Mouse (Mus musculus) ES-E14 (cell line): ENCODE results near the gene Ifna16. TPM values are rescaled to one million over a fixed set of nuclear protein-coding genes. Genes with fewer than 3 reads are reported as not detected.

ENCODE experiments used
- DNase-seq: peaks from one replicate; pipeline ENCODE4 v3.0.0-alpha.2; 2013; ENCODE audit warnings: low read depth, low spot score
- H3K27ac ChIP-seq: 2 replicates; pipeline ENCODE4 v1.5.1; 2012; ENCODE audit warnings: low read depth, mild to moderate bottlenecking, low read length, moderate library complexity, mixed read lengths; ENCODE audit not compliant: poor library complexity, insufficient read depth, severe bottlenecking
- H3K36me3 ChIP-seq: 2 replicates; pipeline ENCODE4 v1.6.1; 2012; ENCODE audit warnings: mild to moderate bottlenecking, low read length, moderate library complexity, mixed read lengths; ENCODE audit not compliant: control insufficient read depth, poor library complexity, insufficient read depth, severe bottlenecking
- H3K4me1 ChIP-seq, 2 experiments: fragments of 150-350 bp in 1 of 2; sonication (generic) in 1 of 2; 2 replicates each; pipeline ENCODE4 v1.6.1; 2012; ENCODE audit warnings: low read length in 2 of 2, mild to moderate bottlenecking in 1 of 2, mixed read lengths in 1 of 2; ENCODE audit not compliant: control insufficient read depth in 2 of 2, insufficient read depth in 2 of 2, poor library complexity in 1 of 2
- H3K4me3 ChIP-seq, 2 experiments: fragments of 150-350 bp in 1 of 2; sonication (generic) in 1 of 2; 2 replicates each; pipeline ENCODE4 v1.5.1; 2012; ENCODE audit warnings: low read length in 2 of 2, low read depth in 1 of 2, mild to moderate bottlenecking in 1 of 2, mixed read lengths in 1 of 2; ENCODE audit not compliant: insufficient read depth in 1 of 2, poor library complexity in 1 of 2, severe bottlenecking in 1 of 2
- H3K9ac ChIP-seq: 2 replicates; pipeline ENCODE4 v1.6.1; 2012; ENCODE audit warnings: low read depth, mild to moderate bottlenecking, low read length, mixed read lengths; ENCODE audit not compliant: poor library complexity, insufficient read depth, severe bottlenecking
- H3K9me3 ChIP-seq: fragments of 150-350 bp; sonication (generic); 2 replicates; pipeline ENCODE4 v1.6.1; 2012; ENCODE audit warnings: low read depth, mild to moderate bottlenecking, low read length; ENCODE audit not compliant: control insufficient read depth, insufficient read depth
- CHD2 ChIP-seq: IDR thresholded peaks from 2 replicates; pipeline ENCODE4 v1.6.1; 2014; ENCODE audit warnings: mild to moderate bottlenecking, low read depth, low read length, inconsistent platforms
- HCFC1 ChIP-seq: IDR thresholded peaks from 2 replicates; pipeline ENCODE4 v1.6.1; 2012; ENCODE audit warnings: low read length, inconsistent platforms, borderline replicate concordance; ENCODE audit not compliant: insufficient read depth
- MAFK ChIP-seq: IDR thresholded peaks from 2 replicates; pipeline ENCODE4 v1.6.1; 2014; ENCODE audit warnings: mild to moderate bottlenecking, low read depth, low read length, inconsistent platforms; ENCODE audit not compliant: insufficient read depth
- ZC3H11A ChIP-seq: IDR thresholded peaks from 2 replicates; pipeline ENCODE4 v1.6.1; 2012; ENCODE audit warnings: low read depth, mild to moderate bottlenecking, inconsistent platforms, low read length, borderline replicate concordance
- ZNF384 ChIP-seq: IDR thresholded peaks from 2 replicates; pipeline ENCODE4 v1.6.1; 2012; ENCODE audit warnings: low read depth, low read length, inconsistent platforms
- in situ Hi-C, 2 experiments: fragments of 600-800 bp; cut with MboI; formaldehyde crosslinking; loops; one replicate each; pipeline ENCODE4 v1.15.1; 2025; ENCODE audit warnings: low sequenced_read_pairs in 2 of 2, inconsistent platforms in 1 of 2; ENCODE audit not compliant: unreplicated experiment in 2 of 2
- total RNA-seq: library from RNA; depleted of rRNA; stranded (reverse); fragments of 300-350 nt; gene quantifications from 2 replicates; pipeline ENCODE4 v1.2.3, GENCODE M21; 2012; rRNA removed

Ifna16 gene
- total RNA-seq, 1 experiment: not detected

DNA sequence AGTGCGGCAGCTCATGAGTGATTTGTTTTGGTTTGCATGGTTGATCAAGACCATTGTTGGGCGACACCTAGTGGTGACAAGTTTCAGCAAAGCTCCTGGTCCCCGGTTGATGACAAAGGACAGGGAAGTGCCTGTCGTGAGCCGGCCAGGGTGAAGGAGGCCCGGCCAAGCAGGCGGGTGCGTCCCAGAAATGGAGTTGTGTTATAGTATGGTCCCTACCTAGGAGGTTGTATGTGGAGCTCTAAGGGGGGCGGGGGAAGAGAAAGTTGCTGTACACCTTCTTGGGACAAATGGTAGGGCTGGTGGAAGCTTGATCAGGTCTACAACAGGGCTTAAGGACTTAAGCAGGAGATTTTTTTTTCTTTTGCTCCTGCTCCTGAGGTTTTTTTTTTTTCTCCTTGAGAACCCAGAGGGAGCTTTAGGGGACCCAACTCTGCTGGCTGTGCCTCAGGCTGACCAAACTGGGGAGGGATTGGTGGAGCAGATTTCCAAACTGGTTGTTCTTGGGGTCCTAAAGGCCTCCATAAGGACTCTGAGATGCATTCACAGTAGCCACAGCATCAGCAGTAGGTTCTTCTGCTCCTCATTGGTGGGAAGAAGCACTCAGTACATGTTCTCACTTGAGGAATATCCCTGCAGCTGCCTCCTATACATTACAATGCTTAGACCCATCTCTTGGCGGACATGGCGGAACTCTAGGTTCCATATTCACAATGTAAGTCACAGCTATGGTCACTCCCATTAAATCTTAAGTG, 35.5 kb downstream of the Ifna16 start:
- peak; percentile 100 for DNase-seq
- H3K9ac ChIP-seq: no peak overlapping the region
- TF ChIP-seq MAFK: no peak
- no peak for TF ChIP-seq HCFC1
- TF ChIP-seq ZC3H11A: no peak
- 0 out of 2 replicates have a peak, but pooled peaks have one; percentile 29 for TF ChIP-seq ZNF384
- TF ChIP-seq CHD2: no peak
- no peak overlapping the region for H3K27ac ChIP-seq
- H3K4me3 ChIP-seq: no peak overlapping the region
- in situ Hi-C loops: no loop called here
- no peaks in the 10 kb centered on the region for H3K4me1 ChIP-seq
- no peaks in the 10 kb centered on the region for H3K36me3 ChIP-seq
- H3K9me3 ChIP-seq: peaks cover 2% of the 10 kb centered on the region; the same call in 1 of the 2 replicates

DNA sequence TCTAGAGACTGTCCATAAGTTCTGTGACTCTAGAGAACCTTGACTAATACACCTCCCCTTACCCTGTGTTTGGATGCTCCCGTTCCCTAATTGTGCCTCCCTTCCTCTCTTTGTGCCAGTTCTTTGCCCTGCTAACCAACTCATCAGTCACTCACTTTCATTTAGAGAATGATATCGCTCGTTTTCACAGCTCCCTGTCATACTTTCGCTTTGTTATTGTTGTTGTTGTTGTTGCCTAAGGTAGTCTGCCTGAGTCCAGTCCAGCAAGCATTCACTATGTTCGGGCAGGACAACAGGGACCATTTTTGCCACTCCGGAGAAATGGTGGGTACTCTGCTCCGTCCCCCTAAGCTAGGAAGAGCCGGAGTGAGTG, 36.0 kb downstream of the Ifna16 start:
- H3K27ac ChIP-seq: no peak overlapping the region
- H3K4me3 ChIP-seq: no peak overlapping the region
- in situ Hi-C loops: no loop called here
- H3K9ac ChIP-seq: no peak overlapping the region
- H3K36me3 ChIP-seq: no peaks in the 10 kb centered on the region
- H3K9me3 ChIP-seq: peaks cover 2% of the 10 kb centered on the region; the same call in 1 of the 2 replicates
- no peak for DNase-seq
- H3K4me1 ChIP-seq: no peaks in the 10 kb centered on the region
- TF ChIP-seq ZNF384 (no peak), ZC3H11A (no peak), HCFC1 (no peak), MAFK (no peak), CHD2 (no peak)

DNA sequence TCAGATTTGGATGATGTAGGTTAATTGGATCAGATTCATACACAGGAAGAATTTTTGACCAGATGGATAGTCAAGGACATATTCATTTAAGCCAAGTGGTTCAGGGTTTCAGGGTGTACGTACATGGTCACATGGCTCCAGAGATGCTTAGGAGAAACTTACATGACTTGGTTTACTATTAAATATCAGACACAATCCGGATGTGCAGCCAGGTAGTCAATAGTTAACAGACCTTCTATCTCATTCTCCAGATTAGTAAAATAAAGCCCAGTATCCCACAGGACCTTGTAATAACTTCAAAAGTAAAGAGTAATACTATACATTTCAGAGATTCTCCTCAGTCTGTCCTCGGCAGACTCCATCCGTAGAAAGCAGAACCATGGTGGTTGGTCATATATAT, 42.4 kb downstream of the Ifna16 start, which contains the start of gene C87499:
TSS of gene C87499 (minus strand) at position 101 of the 400 bp plus-strand sequence.
- Histone ChIP-seq H3K4me1 (no peaks in the 10 kb centered on the region), H3K9ac (no peak within 1 kb of the TSS), H3K27ac (no peak within 1 kb of the TSS), H3K4me3 (no peak within 1 kb of the TSS), H3K36me3 (no peaks in the 10 kb centered on the region), H3K9me3 (no peaks in the 10 kb centered on the region)
- TF ChIP-seq ZNF384 (no peak), CHD2 (no peak), HCFC1 (no peak), MAFK (no peak), ZC3H11A (no peak)
- in situ Hi-C loops: no loop called here
- no peak for DNase-seq

Other genes starting within 250 kb of the Ifna16 start
- 2.0 and 5.7 TPM in 2 replicates for gene Hacd4, start 238.0 kb downstream of the Ifna16 start, total RNA-seq
- not detected in 2 replicates for gene Ifnb1, start 154.2 kb downstream of the Ifna16 start, total RNA-seq
- gene Ifna15, start 118.7 kb downstream of the Ifna16 start, total RNA-seq: not detected in 2 replicates
- not detected in 2 replicates for gene Ifna14, start 105.1 kb downstream of the Ifna16 start, total RNA-seq
- gene Ifna9, start 84.5 kb downstream of the Ifna16 start, total RNA-seq: not detected in 2 replicates
- not detected in 2 replicates for gene Ifna12, start 73.5 kb downstream of the Ifna16 start, total RNA-seq
- not detected in 2 replicates for gene C87499, start 42.5 kb downstream of the Ifna16 start, total RNA-seq
- not detected in 2 replicates for gene Ifna13, start 32.5 kb downstream of the Ifna16 start, total RNA-seq
- not detected in 2 replicates for gene Ifna2, start 7.0 kb upstream of the Ifna16 start, total RNA-seq
- gene Ifnab, start 14.4 kb upstream of the Ifna16 start, total RNA-seq: not detected in 2 replicates
- gene Gm26566, start 44.9 kb upstream of the Ifna16 start, total RNA-seq: 3.7 and 5.3 TPM in 2 replicates
- 20.7 and 31.5 TPM in 2 replicates for gene Klhl9, start 45.5 kb upstream of the Ifna16 start, total RNA-seq
- gene Gm13271, start 77.9 kb upstream of the Ifna16 start, total RNA-seq: not detected in 2 replicates
- gene Gm13283, start 83.2 kb upstream of the Ifna16 start, total RNA-seq: not detected in 2 replicates
- gene Gm13290, start 96.9 kb upstream of the Ifna16 start, total RNA-seq: not detected in 2 replicates
- not detected in 2 replicates for gene Gm13289, start 100.0 kb upstream of the Ifna16 start, total RNA-seq
- gene Gm13272, start 102.9 kb upstream of the Ifna16 start, total RNA-seq: not detected in 2 replicates
- gene Ifnz, start 105.2 kb upstream of the Ifna16 start, total RNA-seq: not detected in 2 replicates
- gene Gm13276, start 108.8 kb upstream of the Ifna16 start, total RNA-seq: not detected in 2 replicates
- not detected in 2 replicates for gene Gm13277, start 111.7 kb upstream of the Ifna16 start, total RNA-seq
- gene Gm13278, start 114.6 kb upstream of the Ifna16 start, total RNA-seq: not detected in 2 replicates
- not detected in 2 replicates for gene Gm13275, start 117.6 kb upstream of the Ifna16 start, total RNA-seq
- not detected in 2 replicates for gene Gm13279, start 120.5 kb upstream of the Ifna16 start, total RNA-seq
- gene Gm13285, start 122.7 kb upstream of the Ifna16 start, total RNA-seq: not detected in 2 replicates
- gene Gm13287, start 126.3 kb upstream of the Ifna16 start, total RNA-seq: not detected in 2 replicates
- gene Gm13288, start 128.6 kb upstream of the Ifna16 start, total RNA-seq: not detected in 2 replicates
- not detected in 2 replicates for gene Ifna7, start 139.3 kb upstream of the Ifna16 start, total RNA-seq
- not detected in 2 replicates for gene Ifna11, start 143.0 kb upstream of the Ifna16 start, total RNA-seq
- gene Ifna6, start 150.5 kb upstream of the Ifna16 start, total RNA-seq: not detected in 2 replicates
- gene Ifna5, start 158.6 kb upstream of the Ifna16 start, total RNA-seq: not detected in 2 replicates
- gene Ifna4, start 164.9 kb upstream of the Ifna16 start, total RNA-seq: not detected in 2 replicates
- not detected in 2 replicates for gene Ifna1, start 173.2 kb upstream of the Ifna16 start, total RNA-seq
- gene Ifne, start 203.3 kb upstream of the Ifna16 start, total RNA-seq: not detected in 2 replicates